Mouse (Mus musculus) layer of hippocampus, postnatal 14 days (tissue): ENCODE results near the gene Spsb4. TPM values are rescaled to one million over a fixed set of nuclear protein-coding genes. Genes with fewer than 3 reads are reported as not detected.

Experiments
- DNase-seq, 2 experiments: peaks; one replicate each; pipeline ENCODE4 v3.0.0; 2021 to 2022; ENCODE audit warnings: low spot score in 2 of 2, mixed read lengths in 1 of 2
- total RNA-seq, 2 experiments: library from RNA; stranded (reverse); gene quantifications; 2 replicates each; pipeline ENCODE4 v1.2.3; 2021

Gene Spsb4
- total RNA-seq, 2 experiments from 2014 or later = 5.7 to 6.9 TPM

GRCm38 (mm10) chr9:96981121-96981520 is 37.5 kb downstream of the Spsb4 start:
- DNase-seq = no peak

- no peak for DNase-seq
Measured at GRCm38 (mm10) chr9:96980037-96980997, 38.3 kb downstream of the Spsb4 start.

- no peak for DNase-seq
Measured at GRCm38 (mm10) chr9:96979417-96980030, 39.1 kb downstream of the Spsb4 start.

GRCm38 (mm10) chr9:96978147-96978782 is 40.4 kb downstream of the Spsb4 start:
- no peak for DNase-seq

- DNase-seq = no peak
Measured at GRCm38 (mm10) chr9:96977287-96978145, 41.1 kb downstream of the Spsb4 start.

- DNase-seq = no peak
Measured at GRCm38 (mm10) chr9:96973091-96973490, 45.6 kb downstream of the Spsb4 start.

GRCm38 (mm10) chr9:96971625-96972404 is 46.8 kb downstream of the Spsb4 start:
- DNase-seq = peak in 1 of 2 experiments; percentile 52

- no peak for DNase-seq
Measured at GRCm38 (mm10) chr9:96967516-96967915, 51.1 kb downstream of the Spsb4 start.

- no peak for DNase-seq
Measured at GRCm38 (mm10) chr9:96966465-96966864, 52.2 kb downstream of the Spsb4 start.

- no peak for DNase-seq
Measured at GRCm38 (mm10) chr9:96963443-96964215, 55.0 kb downstream of the Spsb4 start.

- no peak for DNase-seq
Measured at GRCm38 (mm10) chr9:96962714-96963113, 55.9 kb downstream of the Spsb4 start.

GRCm38 (mm10) chr9:96961986-96962701 is 56.5 kb downstream of the Spsb4 start:
- DNase-seq = no peak

- peak; percentile 42 to 52 for DNase-seq
Measured at GRCm38 (mm10) chr9:96961006-96961405, 57.6 kb downstream of the Spsb4 start.

- no peak for DNase-seq
Measured at GRCm38 (mm10) chr9:96960241-96960640, 58.4 kb downstream of the Spsb4 start.

GRCm38 (mm10) chr9:96959469-96959868 is 59.2 kb downstream of the Spsb4 start:
- DNase-seq = no peak

- no peak for DNase-seq
Measured at GRCm38 (mm10) chr9:96958009-96958615, 60.5 kb downstream of the Spsb4 start.

GRCm38 (mm10) chr9:96957298-96957865 is 61.3 kb downstream of the Spsb4 start:
- DNase-seq = no peak
